Mouse (Mus musculus): ENCODE data around the gene Tmem217.

GRCm38 (mm10) chr17:29585446-29585845 is 33.3 kb upstream of the Tmem217 start:
- no peak for TF ChIP-seq CTCF (IDR thresholded peaks at IDR 0.05; ENCODE audit: low read depth)
- no peak for TF ChIP-seq EP300 (IDR thresholded peaks at IDR 0.05; ENCODE audit: low read depth)

Data from heart, postnatal 0 days (tissue).